Mouse (Mus musculus): ENCODE data around the gene Cc2d1b.

Cc2d1b gene

DNA sequence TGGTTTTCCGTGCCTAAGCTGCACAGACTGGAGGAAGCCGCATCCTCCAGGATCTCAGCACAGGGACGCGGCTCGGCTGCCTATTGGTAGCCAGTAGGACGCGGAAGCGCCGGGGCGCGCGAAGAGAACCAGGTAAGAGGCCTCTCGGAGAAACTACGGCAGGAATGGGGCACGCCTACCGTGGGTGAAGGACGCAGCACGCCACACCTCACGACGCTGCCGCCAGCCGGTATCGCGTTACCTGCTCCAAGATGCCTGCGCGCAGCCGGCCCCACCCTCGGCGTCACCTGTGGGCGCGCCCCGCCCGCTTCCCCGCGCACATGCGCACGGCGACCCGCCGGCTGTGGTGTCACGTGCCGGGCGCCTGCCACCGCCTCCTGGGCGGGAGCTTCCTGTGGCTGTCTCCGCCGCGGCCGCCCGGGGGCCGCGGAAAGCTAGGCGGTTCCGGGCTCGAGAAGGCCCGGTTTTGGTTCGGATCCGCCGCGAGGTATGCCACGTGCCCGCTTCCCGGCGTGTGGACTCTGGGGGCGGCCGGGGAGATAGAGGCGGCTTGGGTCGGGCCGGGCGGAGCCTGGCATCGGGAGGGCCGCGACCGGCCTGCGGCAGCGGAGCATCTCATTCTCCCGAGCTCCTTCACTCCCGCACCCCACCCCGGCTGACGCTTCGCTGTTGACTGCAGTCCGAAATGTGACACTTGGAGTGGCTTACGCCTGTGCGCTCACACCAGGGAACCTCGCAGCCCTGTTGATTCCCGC lies at the start of gene Cc2d1b:
Cc2d1b (plus strand) TSS at position 354 of the 755 bp plus-strand sequence.
- DNase-seq (ENCODE audit: low spot score in 2 of 2): peak; percentile 93 to 94

DNA sequence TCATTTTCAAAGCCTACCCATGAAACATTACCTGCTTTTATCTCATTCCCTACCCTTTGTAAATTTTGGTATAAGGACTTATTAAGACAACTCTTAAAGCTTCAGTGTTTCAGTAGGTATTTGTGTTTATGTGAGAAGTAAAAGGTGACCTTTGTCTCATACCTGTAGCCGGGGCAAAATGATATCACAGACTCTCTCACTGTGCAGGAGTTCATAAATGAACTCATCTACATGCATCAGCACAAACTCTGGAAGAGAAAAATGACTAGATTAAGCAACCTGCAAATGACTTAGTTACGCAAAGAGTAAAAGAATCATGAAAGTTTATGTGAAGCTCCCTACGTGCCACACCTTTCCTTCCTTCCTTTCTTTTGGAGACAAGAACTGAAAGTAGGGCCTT lies 47.1 kb upstream of the Cc2d1b start:
- DNase-seq (ENCODE audit: low spot score in 2 of 2): no peak

DNA sequence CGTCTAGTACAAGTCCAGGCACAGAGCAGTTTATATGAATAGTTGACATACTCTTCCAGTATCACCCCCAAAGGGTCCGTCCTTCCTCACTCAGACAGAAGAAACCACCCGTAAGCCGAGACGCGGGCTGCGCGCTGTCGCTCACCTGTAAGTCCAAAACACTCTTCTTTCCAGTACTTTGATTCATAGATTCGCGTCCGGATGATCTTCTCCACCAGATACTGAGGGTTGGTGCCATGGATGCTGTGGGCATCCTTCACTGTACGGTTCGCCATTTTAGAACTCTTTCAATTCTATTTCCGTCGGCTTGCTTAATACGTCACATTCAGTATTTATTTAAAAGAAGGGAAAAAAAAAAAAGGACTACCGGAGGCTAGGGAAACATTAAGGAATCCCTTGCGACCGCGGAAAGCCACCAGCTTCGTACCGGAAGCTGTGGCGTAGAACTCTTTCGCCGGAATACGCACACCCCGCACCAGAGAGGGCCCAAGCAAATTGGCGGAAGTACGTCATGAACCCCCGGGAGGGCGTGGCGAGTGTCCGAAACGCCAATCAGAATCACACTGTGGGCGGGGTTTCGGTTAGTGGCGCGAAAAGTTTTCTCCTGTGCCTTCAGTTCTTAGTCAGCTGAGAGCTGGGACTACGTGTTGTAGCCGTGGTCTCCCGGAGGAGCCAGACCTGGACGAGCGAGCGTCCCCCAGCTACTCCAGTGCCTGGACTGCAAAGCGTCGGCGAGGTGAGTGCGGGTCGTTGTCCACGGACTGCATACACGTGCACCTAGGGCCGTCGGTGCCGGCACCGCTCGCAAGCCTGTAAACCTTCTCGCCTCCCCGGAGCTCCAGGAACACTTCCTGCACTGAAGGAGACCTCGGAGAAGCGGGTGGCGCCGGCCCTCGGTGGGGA lies 40.6 kb upstream of the Cc2d1b start, which contains the start of the genes Prpf38a and Orc1:
Prpf38a (minus strand) TSS at position 497 of the 903 bp plus-strand sequence.
Orc1 (plus strand) TSS at position 584 of the 903 bp plus-strand sequence.
- DNase-seq (ENCODE audit: low spot score in 2 of 2): peak; percentile 94 to 97

DNA sequence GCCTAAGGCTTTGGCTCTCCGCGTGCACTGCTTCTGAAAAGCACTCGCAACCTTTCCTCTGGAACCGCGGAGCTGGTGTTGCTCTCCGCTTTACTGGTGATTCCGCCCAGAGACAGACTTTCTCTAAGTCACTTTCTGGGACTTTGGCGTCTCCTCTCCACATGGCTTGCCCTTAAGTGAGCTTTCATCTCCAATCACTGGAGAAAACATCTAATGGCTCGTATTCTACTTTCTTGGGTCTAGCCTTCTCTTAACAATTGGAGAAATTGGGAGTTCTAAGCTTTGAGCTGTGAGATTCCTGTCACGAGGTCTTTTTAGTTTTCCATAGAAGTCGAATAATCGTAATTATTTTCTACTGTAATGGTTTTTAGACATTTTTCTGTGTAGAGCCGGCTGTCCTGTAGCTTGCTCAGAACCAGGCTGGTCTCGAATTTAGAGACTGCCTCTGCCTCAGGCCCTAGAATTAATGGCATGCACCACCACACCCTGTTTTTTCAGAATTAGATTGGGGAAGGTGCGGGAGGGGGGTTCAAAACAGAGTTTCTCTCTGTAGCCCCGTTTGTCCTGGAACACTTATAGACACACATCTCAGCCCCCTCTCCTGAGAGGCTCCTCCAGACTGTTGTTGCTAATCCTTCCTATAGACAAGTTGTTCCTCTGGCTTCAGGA lies 39.9 kb upstream of the Cc2d1b start:
- DNase-seq (ENCODE audit: low spot score in 2 of 2): no peak

DNA sequence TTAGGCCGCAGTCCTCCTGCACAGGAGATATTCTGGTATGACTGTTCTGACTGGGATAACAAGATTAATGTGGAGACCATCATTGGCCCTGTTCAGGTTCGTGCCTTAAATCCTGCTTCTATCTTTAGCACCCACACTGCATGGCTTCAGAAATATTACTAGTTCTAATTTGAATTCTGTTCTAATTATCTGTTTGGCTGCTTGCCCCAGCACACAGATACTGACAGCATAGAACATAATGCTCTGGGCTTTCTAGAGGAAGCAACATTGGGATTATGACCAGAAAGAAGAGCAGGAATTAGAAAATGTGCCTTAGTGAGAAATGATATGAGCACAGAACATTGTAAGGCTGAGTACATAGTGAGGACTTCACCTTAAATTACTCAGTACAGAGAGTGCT lies 26.4 kb upstream of the Cc2d1b start:
- no peak for DNase-seq (ENCODE audit: low spot score in 2 of 2)

DNA sequence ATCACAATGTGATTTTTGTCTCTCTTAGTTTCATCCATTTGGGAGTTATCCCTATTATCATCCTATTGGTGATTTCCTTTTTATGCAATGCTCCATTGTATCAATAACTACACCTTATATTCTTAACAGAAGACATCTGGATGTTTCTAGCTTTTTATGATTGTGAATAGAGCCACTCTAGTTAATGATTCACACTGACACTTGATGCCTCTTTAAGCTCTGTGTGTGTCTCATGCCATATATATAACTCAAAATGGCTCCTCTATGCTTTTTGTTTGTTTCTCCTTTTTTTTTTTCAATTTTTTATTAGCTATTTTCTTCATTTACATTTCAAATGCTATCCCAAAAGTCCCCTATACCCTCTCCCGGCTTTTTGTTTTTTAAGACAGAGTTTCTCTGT lies 24.0 kb upstream of the Cc2d1b start:
- no peak for DNase-seq (ENCODE audit: low spot score in 2 of 2)

DNA sequence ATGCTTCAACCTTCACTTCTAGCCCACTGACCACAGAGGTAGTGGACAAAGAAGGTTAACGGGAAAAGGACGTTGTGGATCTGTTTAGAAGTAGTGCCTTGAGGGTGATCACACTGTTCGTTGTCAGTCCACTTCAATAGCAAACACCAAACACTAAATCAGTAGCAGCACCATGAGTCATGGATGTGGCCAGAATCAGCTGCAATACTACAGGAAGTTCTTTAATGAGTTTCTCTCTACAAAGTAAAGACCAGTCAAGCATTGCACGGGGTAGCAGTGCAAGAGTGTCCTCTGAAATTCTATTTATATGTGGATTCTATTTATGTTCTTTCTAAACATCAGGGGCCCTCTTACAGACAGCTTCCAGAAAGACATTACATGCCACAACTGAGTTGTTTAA lies 21.4 kb upstream of the Cc2d1b start:
- peak in 1 of 2 experiments; percentile 11 for DNase-seq (ENCODE audit: low spot score in 2 of 2)

DNA sequence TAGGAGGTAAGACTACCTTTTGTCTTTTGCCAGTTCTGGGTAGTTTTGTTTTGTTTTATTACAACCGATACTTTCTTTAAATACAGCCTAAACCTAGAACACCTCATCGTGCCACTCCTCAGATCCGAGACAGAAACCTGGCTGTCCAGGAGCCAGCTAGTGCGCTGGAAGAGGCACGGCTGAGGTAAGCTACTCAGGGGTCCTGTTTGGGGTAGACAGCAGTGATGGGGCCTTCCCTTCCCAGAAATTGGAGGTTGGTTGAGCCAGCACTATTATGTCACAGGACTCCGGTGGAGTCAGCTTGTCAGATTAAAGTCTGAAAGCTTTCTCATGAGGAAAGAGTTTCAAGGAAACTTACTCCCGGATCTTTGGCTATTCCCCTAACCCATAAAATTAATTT lies 17.9 kb upstream of the Cc2d1b start:
- DNase-seq (ENCODE audit: low spot score in 2 of 2): no peak

DNA sequence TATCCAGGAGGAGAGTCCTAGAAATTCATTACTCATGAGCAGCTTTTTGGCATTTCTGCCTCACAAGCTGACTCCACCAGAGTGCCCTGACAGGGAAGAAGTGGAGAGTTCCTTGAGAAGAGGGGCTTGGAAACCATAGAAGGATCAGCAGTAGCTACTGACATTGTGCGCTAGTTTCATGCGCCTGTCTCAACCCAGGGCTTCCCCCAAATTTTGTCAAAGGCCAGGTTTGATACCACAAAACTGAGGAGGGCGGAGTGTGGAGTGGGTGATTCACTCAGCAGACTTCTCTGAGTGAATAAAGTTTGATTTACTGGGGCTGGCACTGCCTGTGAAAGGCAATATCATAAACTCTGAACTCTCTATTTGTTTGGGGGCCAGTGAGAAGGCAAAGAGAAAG lies 11.1 kb upstream of the Cc2d1b start:
- DNase-seq (ENCODE audit: low spot score in 2 of 2): no peak

DNA sequence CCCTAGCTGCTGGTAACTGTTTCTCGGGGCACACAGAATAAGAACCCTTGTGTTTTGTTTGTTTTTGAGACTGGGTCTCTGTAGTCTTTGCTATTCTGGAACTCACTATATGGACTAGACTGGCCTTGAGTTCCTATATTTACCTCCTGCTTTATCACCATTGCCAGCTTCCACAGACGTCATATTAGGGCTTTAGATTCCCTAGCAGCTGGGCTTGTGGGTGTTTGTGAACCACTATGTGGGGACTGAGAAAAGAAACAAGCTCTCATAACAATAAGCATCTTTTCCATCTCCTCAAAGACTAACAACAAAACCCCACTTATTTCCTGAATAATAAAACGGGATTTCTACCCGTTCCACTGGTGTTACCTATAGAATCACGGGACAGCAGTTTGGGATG lies 8.8 kb upstream of the Cc2d1b start:
- no peak for DNase-seq (ENCODE audit: low spot score in 2 of 2)

DNA sequence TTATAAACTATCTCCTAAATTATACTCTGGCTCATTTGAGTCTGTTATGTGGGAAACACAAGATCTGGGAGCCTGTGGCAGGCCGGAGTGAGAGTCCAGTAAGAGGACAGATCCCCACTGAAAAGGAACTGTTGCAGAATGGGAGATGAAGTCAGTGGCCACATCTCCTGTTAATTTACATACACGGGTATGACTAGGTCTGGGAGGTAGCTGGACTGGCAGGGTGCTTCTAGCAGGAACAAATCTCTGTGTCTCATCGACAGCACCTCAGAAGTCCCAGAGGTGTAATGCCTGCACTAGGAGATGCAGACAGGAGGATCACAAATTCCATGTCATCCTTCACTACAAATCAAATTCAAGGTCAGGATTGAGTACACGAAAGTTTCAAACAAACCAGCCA lies 1.2 kb upstream of the Cc2d1b start:
- no peak for DNase-seq (ENCODE audit: low spot score in 2 of 2)

DNA sequence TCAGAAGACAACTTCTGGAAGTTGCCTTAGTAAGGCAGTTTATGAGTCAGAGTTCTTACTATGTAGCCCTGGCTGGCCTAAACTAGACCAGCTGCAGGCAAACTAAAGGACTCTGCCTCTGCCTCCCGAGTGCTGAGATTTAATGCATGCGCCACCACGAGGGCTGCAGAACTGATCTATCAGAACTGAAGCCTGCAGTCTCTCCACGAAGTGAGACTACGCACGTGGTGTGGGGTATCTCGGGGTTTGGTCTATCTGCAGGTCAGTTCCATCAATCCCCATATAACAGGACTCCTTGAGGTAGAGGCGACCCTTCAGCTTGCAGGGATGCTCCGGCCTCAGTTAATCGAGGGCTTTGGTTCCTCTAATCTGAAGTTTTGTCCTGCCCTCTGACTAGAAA lies 575 bp upstream of the Cc2d1b start:
- DNase-seq (ENCODE audit: low spot score in 2 of 2): no peak

DNA sequence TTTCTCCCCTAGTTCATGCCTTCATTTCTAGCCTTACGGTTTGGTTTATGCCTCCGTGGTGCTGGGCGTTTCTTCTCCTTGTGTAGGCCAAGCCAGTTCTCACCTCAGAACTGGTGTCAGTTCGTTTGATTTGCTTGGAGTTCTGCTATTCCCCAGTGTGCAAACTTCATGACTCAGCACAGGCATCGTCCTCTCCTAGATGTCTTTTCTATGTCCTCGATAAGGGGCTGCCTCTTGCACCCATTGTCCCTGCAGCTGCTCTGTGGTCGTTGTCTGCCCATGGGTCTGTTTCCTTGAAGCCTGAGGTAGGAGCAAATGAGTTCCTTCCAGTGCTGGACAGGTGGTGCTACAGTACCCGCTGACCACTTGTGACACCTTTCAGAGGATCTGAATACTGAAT lies 796 bp downstream of the Cc2d1b start:
- no peak for DNase-seq (ENCODE audit: low spot score in 2 of 2)

DNA sequence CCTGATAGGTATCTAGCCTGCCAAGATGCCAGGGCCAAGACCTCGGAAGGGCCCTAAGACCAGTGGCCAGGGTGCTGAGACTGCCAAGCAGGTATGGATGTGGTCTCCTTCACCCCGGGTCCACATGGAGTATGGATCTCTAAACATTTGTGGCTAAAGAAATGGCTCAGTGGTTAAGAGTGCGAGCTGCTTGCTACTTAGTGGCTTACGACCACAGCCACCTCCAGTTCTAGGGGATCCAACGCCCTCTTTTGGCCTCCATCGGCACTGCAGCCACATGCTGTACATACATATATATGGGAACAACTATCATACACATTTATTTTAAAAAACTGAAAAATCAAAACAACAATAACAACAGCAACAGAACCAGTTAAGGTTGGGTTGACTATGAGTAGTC lies 1.8 kb downstream of the Cc2d1b start:
- no peak for DNase-seq (ENCODE audit: low spot score in 2 of 2)

DNA sequence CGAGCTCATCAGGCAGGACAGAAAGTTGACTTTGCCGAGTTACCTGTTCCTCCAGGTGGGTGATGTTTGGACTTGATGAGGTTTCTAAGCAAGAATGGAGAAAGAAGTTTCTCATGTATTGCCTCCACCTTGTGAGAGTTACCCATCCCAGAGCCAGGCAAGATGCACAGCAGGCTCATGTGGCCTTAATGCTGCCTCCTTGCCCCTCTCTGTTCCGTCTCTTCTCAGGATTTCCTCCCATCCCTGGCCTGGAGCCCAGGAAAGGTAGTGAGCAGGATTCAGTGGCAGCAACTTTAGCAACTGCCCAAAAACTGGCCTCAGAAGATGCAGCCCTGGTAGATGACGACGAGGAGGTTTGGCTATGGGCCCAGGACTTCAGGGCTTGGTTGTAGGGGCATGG lies 7.3 kb downstream of the Cc2d1b start:
- DNase-seq (ENCODE audit: low spot score in 2 of 2): no peak

DNA sequence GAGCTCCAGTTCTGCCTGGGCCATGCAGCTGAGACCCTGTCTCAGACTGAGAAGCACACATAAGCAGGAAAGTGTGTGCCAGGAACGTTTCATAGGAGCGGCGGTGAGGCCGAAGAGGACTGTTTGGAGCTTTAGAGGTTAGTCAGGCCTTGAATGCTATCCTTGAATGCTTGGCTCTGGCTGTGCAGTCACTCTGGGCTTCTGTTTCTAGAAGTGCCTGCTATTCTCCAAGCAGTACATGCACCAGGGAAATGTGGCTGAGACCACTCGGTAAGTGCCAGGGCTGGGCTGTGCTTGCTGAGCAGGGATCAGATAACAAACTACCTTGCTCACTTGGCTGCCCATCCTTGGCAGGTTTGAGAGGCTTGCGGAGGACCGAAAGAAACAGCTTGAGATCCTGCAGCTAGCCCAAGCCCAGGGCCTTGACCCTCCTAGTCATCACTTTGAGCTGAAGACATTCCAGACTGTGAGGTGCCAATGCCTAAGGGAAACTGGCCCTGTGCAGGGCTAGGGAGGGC lies 9.7 kb downstream of the Cc2d1b start:
- DNase-seq (ENCODE audit: low spot score in 2 of 2): no peak

DNA sequence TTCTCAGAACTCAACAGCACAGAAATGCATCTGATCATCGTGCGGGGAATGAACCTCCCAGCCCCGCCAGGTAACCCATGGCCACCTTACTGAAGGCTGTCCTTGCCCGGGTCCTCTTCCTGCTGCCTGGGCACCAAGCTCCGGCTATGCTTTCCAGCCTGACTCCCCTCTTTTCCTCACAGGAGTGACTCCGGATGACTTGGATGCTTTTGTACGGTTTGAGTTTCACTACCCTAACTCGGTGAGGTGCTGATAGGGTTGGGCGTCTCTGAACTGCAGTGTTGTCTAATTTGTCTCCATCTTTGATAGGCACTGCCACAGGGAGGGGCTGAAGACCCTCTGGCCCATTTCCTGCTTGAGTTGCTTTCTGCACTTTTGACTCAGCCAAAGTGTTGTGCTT lies 10.4 kb downstream of the Cc2d1b start:
- DNase-seq (ENCODE audit: low spot score in 2 of 2): no peak

DNA sequence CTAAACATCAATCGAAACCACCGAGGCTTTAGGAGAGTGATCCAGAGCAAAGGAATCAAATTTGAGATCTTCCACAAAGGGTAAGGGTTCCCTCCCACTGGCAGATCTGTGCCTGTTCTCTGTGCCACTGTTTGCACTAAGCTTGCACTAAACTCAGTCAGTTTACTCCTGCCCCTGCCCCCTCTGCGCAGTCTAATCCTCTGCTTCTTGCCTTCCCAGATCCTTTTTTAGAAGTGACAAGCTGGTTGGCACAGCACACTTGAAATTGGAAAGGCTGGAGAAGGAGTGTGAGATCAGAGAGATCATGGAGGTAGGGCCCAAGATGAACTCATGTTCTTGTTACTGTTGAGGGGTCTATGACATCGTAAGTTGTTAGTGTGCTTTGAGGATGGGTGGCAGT lies 11.9 kb downstream of the Cc2d1b start:
- DNase-seq (ENCODE audit: low spot score in 2 of 2): no peak

DNA sequence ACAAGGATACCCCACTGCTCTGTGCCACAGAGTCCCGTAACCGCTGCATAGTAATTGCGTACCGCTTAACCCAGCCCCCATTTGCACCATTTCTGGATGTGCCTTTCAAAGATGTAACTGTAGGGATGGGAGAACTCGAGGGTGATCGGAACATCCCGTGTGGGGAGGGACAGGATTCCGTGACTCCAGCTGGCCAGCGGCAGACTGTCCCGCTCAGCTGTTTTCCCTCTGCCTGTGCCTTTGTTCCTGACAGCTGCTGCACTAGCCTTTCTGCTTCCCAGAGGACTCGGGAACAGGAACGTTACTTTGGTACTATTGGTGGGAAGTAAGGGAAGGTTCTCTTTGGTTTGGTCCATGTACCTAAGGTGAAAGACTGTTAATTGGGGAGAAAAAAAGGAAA lies 14.0 kb downstream of the Cc2d1b start:
- no peak for DNase-seq (ENCODE audit: low spot score in 2 of 2)

DNA sequence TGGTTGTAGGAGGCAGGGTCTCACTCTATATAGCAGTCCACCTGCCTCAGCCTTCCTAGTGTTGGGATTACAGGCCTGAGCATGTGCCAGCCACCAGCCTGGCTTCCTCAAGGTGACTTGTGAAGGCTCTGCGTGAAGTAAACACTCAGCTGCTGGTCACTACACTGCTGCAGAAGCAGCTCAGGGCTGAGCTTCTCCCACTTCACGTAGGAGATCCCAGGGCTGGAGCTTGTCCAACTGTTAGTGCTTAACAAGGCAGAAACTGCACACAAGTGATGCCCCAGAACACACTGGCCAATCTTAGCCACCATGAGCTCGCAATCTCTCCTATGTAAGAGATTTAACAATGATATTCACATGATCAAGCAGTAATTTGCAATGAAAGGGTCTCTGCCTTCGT lies 15.0 kb downstream of the Cc2d1b start:
- no peak for DNase-seq (ENCODE audit: low spot score in 2 of 2)

DNA sequence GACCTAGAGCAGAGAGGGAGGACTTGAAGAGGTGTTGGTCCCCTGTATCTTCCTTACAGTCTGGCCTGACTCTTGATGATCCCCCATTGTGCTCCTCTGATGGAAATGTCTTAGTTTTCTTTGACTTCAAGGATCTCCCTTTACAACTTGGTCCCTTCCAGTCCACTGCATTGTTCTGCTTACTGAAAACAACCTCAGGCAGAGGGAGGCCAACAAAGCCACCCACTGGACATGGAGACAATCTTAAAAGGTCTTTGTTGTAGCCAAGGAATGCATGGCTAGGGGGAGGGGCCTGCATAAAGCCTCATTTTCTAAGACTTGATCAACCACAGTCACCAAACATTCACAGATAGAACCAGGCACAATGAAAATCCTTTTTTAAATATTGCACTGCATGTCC lies 15.4 kb downstream of the Cc2d1b start:
- DNase-seq (ENCODE audit: low spot score in 2 of 2): no peak

DNA sequence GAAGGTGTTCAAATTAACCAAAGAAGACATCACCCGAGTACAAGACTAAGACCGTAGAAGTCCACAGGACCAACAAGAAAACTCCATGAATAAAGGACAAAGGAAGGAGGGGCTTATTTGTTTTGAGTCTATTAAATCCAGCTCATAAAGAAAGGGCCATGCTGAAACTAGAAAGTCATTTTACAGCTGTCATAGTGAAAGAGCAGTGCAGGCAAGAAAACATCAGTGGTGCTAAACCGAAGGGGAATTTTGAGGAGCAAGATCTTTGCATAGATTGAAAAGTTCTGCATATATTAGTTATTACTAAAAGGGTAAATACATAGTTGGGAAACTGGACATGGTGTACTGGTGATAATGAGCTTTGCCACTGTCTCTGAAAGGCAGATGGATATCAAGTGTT lies 18.0 kb downstream of the Cc2d1b start:
- DNase-seq (ENCODE audit: low spot score in 2 of 2): no peak
